Mouse (Mus musculus) 3T3-L1 (cell line): ENCODE data around the gene Morc2b.
A peak's percentile ranks its signal among the peaks of the same experiment; 100 is the strongest.
"Not testable (repeated sequence)": the region's sequence is repeated elsewhere in the genome, so short reads cannot be mapped to it uniquely, and the experiment has no call there.

Experiments used
- DNase-seq: peaks from one replicate; pipeline ENCODE4 v3.0.0-alpha.2; 2015; ENCODE audit warnings: low read depth, low spot score

Morc2b gene

DNA sequence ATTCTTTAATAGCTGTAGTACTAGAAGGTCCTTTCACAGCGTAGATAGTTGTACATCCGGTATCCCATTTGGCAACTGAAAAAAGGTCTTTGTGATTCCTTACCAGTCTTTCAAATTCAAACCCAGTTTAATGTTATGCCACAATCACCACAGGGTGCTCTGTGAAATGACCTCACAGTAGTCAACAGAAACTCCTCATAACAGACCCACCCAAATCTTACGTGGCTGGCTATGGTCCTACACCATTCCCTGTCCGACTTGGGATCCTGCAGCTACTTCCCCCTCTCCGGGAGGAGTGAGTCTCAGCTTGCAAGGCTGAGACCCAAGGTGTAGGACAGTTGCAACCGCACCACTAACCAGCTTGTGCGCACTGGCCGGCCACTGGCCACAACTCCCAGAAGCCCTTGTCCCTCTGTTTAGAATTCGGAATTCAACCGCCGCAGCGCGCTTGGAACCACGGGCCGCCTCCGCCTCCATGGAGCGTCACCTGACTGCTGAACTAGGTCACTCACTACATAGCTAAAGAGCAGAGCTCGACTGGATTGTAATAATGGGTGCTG is at the start of gene Morc2b:
Gene Morc2b (minus strand): TSS at position 423 of the 560 bp plus-strand sequence.
- DNase-seq = no peak

GRCm38 (mm10) chr17:33168147-33168546 is 28.7 kb upstream of the Morc2b start, which contains the start of gene Olfr55:
Gene Olfr55, plus strand, starts transcription at chr17:33168447.
- not testable (repeated sequence) for DNase-seq

- DNase-seq = peak; percentile 66
Observed at GRCm38 (mm10) chr17:33126257-33126656, 13.2 kb downstream of the Morc2b start.

DNA sequence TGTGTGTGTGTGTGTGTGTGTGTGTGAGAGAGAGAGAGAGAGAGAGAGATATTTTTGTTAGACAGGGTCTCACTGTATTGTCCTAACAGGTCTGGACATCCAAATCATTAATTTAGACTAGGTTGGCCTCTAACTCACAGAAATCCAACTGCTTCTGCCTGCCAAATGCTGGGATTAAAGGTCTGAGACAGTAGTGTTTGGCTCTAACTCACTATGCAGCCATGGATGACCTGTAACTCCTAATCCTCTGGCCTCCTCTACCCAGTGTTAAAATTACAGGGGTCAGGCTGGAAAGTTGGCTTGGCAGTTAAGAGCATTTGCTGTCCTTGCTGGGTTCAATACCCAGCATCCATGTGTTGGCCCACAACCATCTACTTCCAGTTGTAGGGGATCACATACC is 14.9 kb downstream of the Morc2b start:
- DNase-seq = no peak

- DNase-seq = no peak
Observed at GRCm38 (mm10) chr17:33097396-33097795, 42.1 kb downstream of the Morc2b start.

DNA sequence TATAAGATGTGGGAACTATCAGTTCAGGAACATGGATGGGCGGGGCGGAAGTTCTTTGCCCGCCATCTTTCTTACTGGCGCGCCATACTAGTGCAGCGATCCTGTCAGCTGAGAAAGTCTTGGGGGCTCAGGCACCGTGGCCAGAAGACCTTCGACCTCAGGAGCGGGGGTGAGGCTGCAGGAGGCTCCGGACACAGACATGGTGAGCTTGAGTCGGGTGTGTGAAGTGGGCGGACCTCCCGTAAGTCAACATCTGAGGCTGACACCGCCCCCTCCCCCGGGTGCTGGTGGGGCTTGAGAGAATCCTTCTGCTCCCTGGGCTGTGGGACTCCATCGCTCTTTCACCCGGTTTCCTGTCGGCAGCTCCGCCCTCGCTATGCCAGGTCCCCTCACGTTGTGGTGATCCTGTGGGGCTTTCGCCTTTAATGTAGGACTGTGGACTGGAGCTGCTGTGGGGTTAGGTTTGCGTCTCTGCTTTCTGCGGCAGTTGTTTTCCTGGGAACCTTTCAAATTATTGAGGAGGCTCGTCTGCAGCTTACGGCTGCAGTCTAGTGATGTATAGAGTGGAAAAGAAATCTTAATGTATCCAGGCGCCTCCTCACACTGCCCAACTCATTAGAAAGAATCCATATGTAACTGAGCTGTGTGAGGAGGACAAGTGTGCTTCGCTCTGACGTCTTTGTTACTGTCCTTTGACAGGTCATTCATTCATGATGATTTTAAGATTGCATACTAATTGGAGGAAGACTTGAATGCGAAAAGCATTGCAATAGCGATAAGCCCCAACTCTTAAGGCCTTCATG is 46.9 kb downstream of the Morc2b start:
- DNase-seq = peak; percentile 87

DNA sequence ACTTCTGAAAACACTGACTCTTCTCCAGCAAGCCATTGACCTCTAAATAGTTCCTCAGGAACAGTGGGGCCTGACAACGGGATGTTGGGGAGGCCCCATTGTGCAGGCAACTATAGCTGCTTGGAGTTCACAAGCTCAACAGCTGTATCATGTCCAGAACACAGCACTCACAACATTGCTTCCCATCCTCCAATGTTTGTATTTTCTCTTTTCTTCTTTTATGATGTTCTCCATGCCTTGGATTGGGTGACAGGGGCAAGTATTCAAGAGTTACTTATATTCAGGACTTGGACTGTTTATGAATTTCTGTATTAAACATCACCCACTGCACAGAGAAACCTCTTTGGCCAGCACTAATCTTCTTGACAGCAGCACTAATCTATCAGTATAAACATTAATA is 47.9 kb downstream of the Morc2b start:
- peak; percentile 9 for DNase-seq

GRCm38 (mm10) chr17:33089220-33089949 is 50.1 kb downstream of the Morc2b start, which contains the start of gene Zfp563:
Gene Zfp563, plus strand, starts transcription at chr17:33089310.
- DNase-seq = peak; percentile 98

GRCm38 (mm10) chr17:33067958-33068357 is 71.5 kb downstream of the Morc2b start, which contains the start of gene 4921501E09Rik:
Gene 4921501E09Rik, minus strand, starts transcription at chr17:33068058.
- DNase-seq = no peak
